Mouse (Mus musculus): Measurements from ENCODE around the gene Gimap3. TPM values are rescaled to one million over a fixed set of nuclear protein-coding genes. Genes with fewer than 3 reads are reported as not detected.

The Gimap3 gene
- total RNA-seq (2015; ENCODE audit: low replicate concordance) (8.8 and 14.1 TPM in 2 replicates), total RNA-seq (2017; ENCODE audit: low replicate concordance) (4.4 and 7.1 TPM in 2 replicates)

DNA sequence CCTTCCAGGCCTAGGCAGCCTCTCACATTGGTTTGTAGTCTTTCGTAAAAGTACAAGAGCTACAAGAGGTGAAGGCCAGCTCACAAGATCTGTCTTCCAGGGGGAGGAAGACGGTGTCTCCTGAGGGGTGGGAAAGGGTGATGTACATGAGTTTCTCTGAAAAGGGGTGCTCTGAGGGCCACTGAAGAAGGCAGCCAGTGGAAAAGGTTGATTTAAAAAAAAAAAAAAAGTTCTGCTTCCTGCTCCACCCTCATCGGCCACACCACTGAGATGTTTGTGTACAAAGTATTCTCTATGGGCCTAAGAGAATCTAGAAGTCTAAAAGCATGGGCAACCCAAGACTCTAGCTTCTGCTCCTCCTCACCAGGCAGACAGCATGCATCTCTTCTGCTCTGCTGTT lies at the start of gene Gimap3:
Gimap3 (minus strand) TSS at position 156 of the 400 bp plus-strand sequence.
- ATAC-seq (replicated peaks; ENCODE audit: low FRiP score, poor library complexity, severe bottlenecking) = no peak

DNA sequence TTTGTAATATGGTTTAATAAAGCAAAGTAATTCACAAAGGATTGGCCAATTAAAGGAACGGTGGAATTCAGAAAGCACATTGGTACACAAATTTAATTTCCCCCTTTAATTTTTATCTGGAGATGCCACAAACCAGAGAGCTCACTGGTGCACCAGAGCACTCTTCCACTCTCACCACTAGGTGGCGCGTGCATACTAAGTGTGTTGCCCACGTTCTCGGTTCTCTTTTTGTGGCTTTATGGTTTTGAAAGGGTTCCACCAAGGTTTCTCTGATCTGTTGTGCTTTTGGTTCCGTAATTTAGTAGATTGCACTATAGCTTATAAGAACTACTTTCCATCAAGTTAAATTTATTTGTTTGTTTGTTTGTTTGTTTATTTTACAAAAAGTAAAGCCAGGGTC lies 47.2 kb upstream of the Gimap3 start:
- ATAC-seq (replicated peaks; ENCODE audit: low FRiP score, poor library complexity, severe bottlenecking) = no peak

- ATAC-seq (replicated peaks; ENCODE audit: low FRiP score, poor library complexity, severe bottlenecking) = no peak
Observed at GRCm38 (mm10) chr6:48815013-48815412, 44.4 kb upstream of the Gimap3 start.

- no peak for ATAC-seq (replicated peaks; ENCODE audit: low FRiP score, poor library complexity, severe bottlenecking)
Observed at GRCm38 (mm10) chr6:48809494-48810219, 39.0 kb upstream of the Gimap3 start.

- no peak for ATAC-seq (replicated peaks; ENCODE audit: low FRiP score, poor library complexity, severe bottlenecking)
Observed at GRCm38 (mm10) chr6:48806746-48807145, 36.1 kb upstream of the Gimap3 start.

- no peak for ATAC-seq (replicated peaks; ENCODE audit: low FRiP score, poor library complexity, severe bottlenecking)
Observed at GRCm38 (mm10) chr6:48804346-48804745, 33.7 kb upstream of the Gimap3 start.

DNA sequence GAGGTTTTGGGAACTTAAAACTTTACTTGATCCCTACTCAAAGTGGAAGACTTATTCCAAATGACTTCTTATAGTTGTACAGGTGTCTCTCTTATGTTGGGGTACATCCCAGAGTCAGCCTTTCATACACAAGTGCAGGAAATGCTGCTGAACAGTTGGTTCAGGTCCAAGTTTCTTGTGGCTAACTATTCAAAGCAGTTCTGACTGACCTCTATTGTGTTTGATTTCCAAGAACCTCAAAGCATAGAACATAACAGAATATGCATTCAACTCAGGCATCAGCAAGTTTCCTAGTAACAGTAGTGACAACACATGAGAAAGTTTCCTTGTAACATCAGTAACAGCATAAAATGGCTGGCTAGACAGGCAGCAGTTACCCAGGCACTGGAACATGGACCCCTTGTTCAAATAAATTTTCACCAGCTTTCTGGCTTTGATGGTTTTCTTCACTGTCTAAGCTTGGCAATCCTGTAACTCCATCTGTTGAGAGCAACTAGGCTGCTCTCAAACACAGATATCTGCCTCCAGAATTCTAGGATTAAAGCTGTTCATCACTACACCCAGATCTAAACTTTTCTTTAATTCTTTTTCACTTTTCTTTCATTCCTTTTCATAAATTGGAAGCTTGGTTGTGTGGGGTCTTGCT lies 32.9 kb upstream of the Gimap3 start:
- no peak for ATAC-seq (replicated peaks; ENCODE audit: low FRiP score, poor library complexity, severe bottlenecking)

GRCm38 (mm10) chr6:48801897-48802296 lies 31.2 kb upstream of the Gimap3 start:
- ATAC-seq (replicated peaks; ENCODE audit: low FRiP score, poor library complexity, severe bottlenecking) = no peak

DNA sequence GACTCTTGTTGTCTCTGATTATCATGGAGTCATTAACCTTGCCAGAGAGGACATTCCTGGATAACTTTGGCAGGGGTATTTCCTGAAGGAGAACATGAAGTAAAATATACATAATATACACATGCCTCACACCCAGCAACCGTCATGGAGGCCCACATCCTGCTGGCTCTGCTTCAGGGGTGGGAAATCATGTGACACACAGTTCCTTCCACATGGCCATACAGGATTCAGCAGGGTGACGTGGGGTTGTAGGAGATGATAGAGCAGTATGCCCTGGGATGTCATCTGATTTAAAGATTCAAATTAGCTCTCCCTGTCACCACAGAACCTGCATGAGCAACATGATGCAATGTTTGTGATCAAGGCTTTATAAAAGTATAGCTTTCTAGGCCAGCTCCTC lies 17.2 kb upstream of the Gimap3 start:
- no peak for ATAC-seq (replicated peaks; ENCODE audit: low FRiP score, poor library complexity, severe bottlenecking)

GRCm38 (mm10) chr6:48785601-48786000 lies 14.9 kb upstream of the Gimap3 start:
- no peak for ATAC-seq (replicated peaks; ENCODE audit: low FRiP score, poor library complexity, severe bottlenecking)

GRCm38 (mm10) chr6:48785189-48785588 lies 14.5 kb upstream of the Gimap3 start:
- ATAC-seq (replicated peaks; ENCODE audit: low FRiP score, poor library complexity, severe bottlenecking) = no peak

DNA sequence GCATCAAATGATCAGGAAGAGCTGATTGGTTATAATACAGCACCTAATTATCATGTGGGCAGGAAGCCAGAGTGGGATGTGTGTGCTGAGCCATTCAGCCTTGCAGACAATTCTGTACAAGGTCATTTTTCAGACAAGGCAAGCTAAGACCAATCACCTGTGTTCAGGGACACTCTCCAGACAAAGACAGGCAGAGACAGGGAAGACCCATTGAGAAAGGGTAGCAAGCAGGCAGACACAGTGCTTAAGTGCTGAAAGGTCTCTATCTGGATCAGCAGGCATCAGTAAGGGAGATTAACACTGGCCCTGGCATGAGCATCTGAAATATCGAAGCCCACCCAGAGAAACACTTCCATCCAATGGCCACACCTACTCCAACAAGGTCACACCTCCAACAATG lies 13.8 kb upstream of the Gimap3 start:
- no peak for ATAC-seq (replicated peaks; ENCODE audit: low FRiP score, poor library complexity, severe bottlenecking)

- 0 out of 2 replicates have a peak, but pooled peaks have one; percentile 39 for ATAC-seq (replicated peaks; ENCODE audit: low FRiP score, poor library complexity, severe bottlenecking)
Observed at GRCm38 (mm10) chr6:48772030-48772429, 1.4 kb upstream of the Gimap3 start.

GRCm38 (mm10) chr6:48768933-48769332 lies 1.7 kb downstream of the Gimap3 start:
- ATAC-seq (replicated peaks; ENCODE audit: low FRiP score, poor library complexity, severe bottlenecking) = no peak

DNA sequence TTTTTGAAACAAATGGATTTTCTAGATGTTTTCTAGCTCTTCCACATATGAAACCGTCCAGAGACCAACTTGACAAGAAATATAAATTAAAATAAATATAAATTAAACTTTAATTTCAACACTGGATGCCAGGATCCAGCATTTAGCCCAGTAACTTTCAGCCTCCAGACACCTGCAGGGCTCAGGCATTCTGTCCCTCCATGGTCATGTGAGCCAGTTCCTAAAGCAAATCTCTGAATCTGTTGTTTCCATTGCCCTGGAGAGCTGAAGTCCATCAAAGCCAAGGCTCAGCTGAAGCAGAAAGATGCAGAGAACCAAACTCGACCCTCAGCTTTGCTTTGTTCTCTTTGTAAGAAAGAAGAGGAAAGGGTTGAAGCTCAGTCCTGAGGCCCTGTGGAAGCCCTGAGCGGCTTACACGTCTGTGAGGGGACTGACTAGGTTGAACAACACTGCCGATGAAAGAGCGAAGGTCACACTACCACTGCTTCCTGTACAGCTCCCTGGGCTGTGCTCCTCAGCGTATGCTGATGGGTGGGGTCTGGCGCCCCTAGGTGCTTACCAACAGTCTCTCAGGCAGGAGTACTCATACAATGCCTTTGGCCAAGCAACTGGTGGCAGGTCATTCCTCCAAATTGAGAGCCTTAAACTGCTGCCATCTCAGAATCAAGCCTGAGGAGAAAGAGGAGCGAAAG lies 2.3 kb downstream of the Gimap3 start:
- ATAC-seq (replicated peaks; ENCODE audit: low FRiP score, poor library complexity, severe bottlenecking) = no peak

DNA sequence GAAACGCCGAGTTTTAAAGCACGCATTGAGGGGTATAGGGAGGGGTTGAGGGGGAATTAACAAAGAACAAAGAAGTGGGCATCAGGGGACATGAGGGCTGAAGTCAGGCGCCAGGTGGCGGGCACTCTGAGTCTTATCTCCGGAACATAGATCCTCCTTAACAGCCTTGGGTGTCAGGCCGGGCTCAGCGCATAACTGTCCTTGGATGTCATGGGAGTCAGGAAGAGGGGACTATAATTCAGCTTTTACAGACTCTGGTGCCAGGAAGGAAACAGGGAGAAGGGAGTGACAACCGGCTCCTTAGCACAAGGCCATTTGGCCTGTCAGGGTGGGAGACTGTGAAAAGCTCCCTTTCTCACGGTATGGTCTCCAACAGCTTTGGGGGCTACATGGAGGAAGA lies 6.2 kb downstream of the Gimap3 start:
- no peak for ATAC-seq (replicated peaks; ENCODE audit: low FRiP score, poor library complexity, severe bottlenecking)

DNA sequence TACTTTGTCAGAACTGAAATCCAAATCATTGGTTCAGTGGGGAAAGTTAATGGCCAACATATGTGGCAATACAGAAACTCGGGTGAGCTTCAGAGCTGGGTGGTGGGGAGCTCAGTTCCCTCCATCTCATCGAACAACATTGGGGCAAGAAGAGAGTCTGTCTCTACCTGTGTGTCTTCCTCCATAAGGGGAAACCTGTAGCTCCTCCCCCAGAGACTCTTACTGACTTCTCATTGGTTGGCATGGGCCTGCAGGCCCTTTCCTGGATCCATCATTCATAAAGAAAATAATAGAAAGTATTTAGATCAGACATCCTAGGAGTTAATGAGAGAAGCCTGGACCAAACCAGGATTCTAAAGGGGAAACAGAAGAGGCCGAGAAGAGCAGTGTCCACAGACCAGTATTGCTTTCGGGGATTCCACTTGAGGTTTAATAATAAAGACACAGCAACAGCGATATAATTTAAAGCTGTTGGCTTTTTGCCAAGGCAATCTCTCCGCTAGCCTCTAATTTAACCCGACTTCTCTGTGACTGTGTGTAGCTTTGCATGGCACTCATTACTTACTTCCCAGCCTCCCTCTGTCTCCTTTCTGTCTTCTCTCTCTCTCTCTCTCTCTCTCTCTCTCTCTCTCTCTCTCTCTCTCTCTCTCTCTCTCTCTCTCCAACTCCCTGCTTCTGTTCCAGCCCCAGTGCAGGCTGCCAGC lies 6.9 kb downstream of the Gimap3 start:
- no peak for ATAC-seq (replicated peaks; ENCODE audit: low FRiP score, poor library complexity, severe bottlenecking)

- no peak for ATAC-seq (replicated peaks; ENCODE audit: low FRiP score, poor library complexity, severe bottlenecking)
Observed at GRCm38 (mm10) chr6:48747091-48747966, 23.3 kb downstream of the Gimap3 start.
